Mouse (Mus musculus) hindbrain, embryonic 14.5 days (tissue): ENCODE measurements around the gene Sfi1. TPM values are rescaled to one million over a fixed set of nuclear protein-coding genes. Genes with fewer than 3 reads are reported as not detected.
A peak's percentile ranks its signal among the peaks of the same experiment; 100 is the strongest.
"Not testable (repeated sequence)": the region's sequence is repeated elsewhere in the genome, so short reads cannot be mapped to it uniquely, and the experiment has no call there.

Experiments used
- ATAC-seq: fragments of 200-750 bp; cut with Nextera tagmentation; 2 replicates; pipeline ENCODE4 v1.8.0; 2017; ENCODE audit warnings: moderate number of reproducible peaks, mild to moderate bottlenecking, moderate TSS enrichment, moderate library complexity; ENCODE audit not compliant: low FRiP score
- DNase-seq: peaks from one replicate; pipeline ENCODE4 v3.0.0-alpha.2; 2015; ENCODE audit warnings: low spot score
- H3K27ac ChIP-seq: fragments of 300-500 bp; sonication (generic); 2 replicates; pipeline ENCODE4 v1.5.1; 2014; ENCODE audit warnings: mild to moderate bottlenecking, moderate library complexity
- H3K27me3 ChIP-seq: fragments of 300-500 bp; sonication (generic); 2 replicates; pipeline ENCODE4 v1.6.1; 2014; ENCODE audit warnings: mild to moderate bottlenecking, low read length, mixed read lengths; ENCODE audit not compliant: control insufficient read depth, insufficient read depth
- H3K36me3 ChIP-seq: fragments of 300-500 bp; sonication (generic); replicated peaks from 2 replicates; pipeline ENCODE4 v1.6.1; 2014; ENCODE audit not compliant: control insufficient read depth, insufficient read depth
- H3K4me1 ChIP-seq: fragments of 300-500 bp; sonication (generic); replicated peaks from 2 replicates; pipeline ENCODE4 v1.6.1; 2014; ENCODE audit warnings: antibody characterized with exemption, low read length, mixed read lengths; ENCODE audit not compliant: control insufficient read depth, insufficient read depth
- H3K4me2 ChIP-seq: fragments of 300-500 bp; sonication (generic); replicated peaks from 2 replicates; pipeline ENCODE4 v1.6.1; 2014; ENCODE audit warnings: mild to moderate bottlenecking, moderate library complexity
- H3K4me3 ChIP-seq: fragments of 300-500 bp; sonication (generic); replicated peaks from 2 replicates; pipeline ENCODE4 v1.5.1; 2014; ENCODE audit warnings: mild to moderate bottlenecking, low read length
- H3K9ac ChIP-seq: fragments of 300-500 bp; sonication (generic); 2 replicates; pipeline ENCODE4 v1.6.1; 2014
- H3K9me3 ChIP-seq: fragments of 300-500 bp; sonication (generic); 2 replicates; pipeline ENCODE4 v1.6.1; 2016; ENCODE audit warnings: low read length; ENCODE audit not compliant: control insufficient read depth
- WGBS: fragments of 180-500 bp; shearing (Covaris S2); extraction: QIAGEN DNeasy Blood & Tissue Kit; methylation state at CpG from one replicate; pipeline ENCODE4 v1.1.7; 2014; 5-methylcytosine and 5-hydroxymethylcytosine counted together
- polyA plus RNA-seq: library from polyadenylated mRNA; unstranded; fragments of >200 nt; fragmentation: Nextera tagmentation; extraction: Ambion mirVana; gene quantifications from 2 replicates; pipeline ENCODE4 v1.2.1, GENCODE M21; 2014

Sfi1 gene
- polyA plus RNA-seq, 1 experiment from 2014 or later = 11.3 TPM

GRCm38 (mm10) chr11:3179726-3180092, 13.6 kb downstream of the Sfi1 start:
- H3K4me1 ChIP-seq, H3K9me3 ChIP-seq, ATAC-seq, H3K27ac ChIP-seq, DNase-seq, H3K36me3 ChIP-seq, H3K4me2 ChIP-seq, H3K4me3 ChIP-seq, H3K27me3 ChIP-seq, H3K9ac ChIP-seq: not testable (repeated sequence)
- WGBS = 92% methylated on average over 7 of the region's 7 CpGs

GRCm38 (mm10) chr11:3178968-3179725, 14.1 kb downstream of the Sfi1 start:
- not testable (repeated sequence) for DNase-seq, H3K4me2 ChIP-seq, H3K9ac ChIP-seq, H3K36me3 ChIP-seq, H3K27me3 ChIP-seq, H3K4me1 ChIP-seq, H3K27ac ChIP-seq, H3K4me3 ChIP-seq, ATAC-seq, H3K9me3 ChIP-seq
- 81% methylated on average over 6 of the region's 6 CpGs for WGBS

- not testable (repeated sequence) for H3K4me1 ChIP-seq, H3K27me3 ChIP-seq, H3K4me3 ChIP-seq, H3K4me2 ChIP-seq, H3K36me3 ChIP-seq, H3K9me3 ChIP-seq, H3K27ac ChIP-seq, H3K9ac ChIP-seq
- peak; percentile 58 for ATAC-seq
- WGBS = 85% methylated on average over 11 of the region's 11 CpGs
- peak; percentile 29 for DNase-seq
Measured at GRCm38 (mm10) chr11:3173425-3174318, 19.6 kb downstream of the Sfi1 start.

DNA sequence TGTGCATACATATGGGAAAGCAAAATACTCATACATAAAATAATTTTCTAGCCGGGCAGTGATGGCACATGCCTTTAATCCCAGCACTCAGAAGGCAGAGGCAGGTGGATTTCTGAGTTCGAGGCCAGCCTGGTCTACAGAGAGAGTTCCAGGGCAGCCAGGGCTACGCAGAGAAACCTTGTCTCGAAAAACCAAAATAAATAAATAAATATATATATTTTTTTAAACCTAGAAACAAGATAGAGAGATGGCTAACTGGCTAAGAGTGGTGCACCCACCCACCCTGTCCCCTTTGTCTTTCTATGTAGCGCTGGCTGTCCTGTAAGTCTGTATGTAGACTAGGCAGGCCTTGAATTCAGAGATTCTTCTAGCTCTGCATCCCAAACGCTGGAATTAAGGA, 20.7 kb downstream of the Sfi1 start:
- 39% methylated on average over 3 of the region's 6 CpGs for WGBS
- H3K9ac ChIP-seq, H3K36me3 ChIP-seq, ATAC-seq, H3K4me3 ChIP-seq, H3K9me3 ChIP-seq, H3K4me1 ChIP-seq, H3K27me3 ChIP-seq, DNase-seq, H3K27ac ChIP-seq, H3K4me2 ChIP-seq: not testable (repeated sequence)

DNA sequence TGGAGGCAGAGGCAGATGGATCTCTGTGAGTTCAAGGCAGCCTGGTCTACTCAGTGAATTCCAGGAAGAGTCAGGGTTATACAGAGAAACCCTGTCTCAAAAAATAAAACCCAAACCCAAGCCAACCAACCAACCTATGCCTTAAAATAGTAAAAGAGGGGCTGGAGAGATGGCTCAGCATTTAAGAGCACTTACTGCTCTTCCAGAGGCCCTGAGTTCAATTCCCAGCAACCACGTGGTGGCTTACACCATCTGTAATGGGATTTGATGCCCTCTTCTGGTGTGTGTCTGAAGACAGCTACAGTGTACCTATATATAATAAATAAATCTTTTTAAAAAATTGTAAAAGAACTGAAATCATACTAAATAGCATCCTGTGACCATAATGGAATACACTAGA, 21.3 kb downstream of the Sfi1 start:
- H3K4me2 ChIP-seq, H3K27ac ChIP-seq, H3K9me3 ChIP-seq, H3K27me3 ChIP-seq, ATAC-seq, H3K4me1 ChIP-seq, H3K36me3 ChIP-seq, DNase-seq, H3K9ac ChIP-seq, H3K4me3 ChIP-seq: not testable (repeated sequence)
- WGBS = 74% methylated on average over 1 of the region's 1 CpGs

DNA sequence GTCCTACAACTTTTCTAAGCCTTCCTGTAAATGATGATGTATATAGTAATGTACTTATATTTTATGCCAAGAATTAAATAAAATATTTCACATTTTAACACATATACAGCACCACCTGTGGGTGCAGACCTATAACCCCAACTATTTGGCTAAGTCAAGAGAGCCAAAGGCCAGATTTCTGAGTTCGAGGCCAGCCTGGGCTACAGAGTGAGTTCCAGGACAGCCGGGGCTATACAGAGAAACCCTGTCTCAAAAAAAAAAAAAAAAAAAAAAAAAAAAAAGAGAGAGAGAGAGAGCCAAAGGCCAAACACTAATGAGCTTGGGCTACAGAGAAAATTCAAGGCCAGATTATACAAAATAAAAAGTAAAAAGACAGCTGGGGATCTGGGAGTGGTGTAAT, 24.2 kb downstream of the Sfi1 start:
- H3K36me3 ChIP-seq = not testable (repeated sequence)
- WGBS = 71% methylated on average over 2 of the region's 2 CpGs
- peak; percentile 32 for ATAC-seq

GRCm38 (mm10) chr11:3167571-3168001, 25.7 kb downstream of the Sfi1 start:
- H3K27ac ChIP-seq, H3K4me3 ChIP-seq, H3K4me1 ChIP-seq, H3K9me3 ChIP-seq, H3K27me3 ChIP-seq, ATAC-seq, DNase-seq, H3K36me3 ChIP-seq, H3K4me2 ChIP-seq, H3K9ac ChIP-seq: not testable (repeated sequence)
- WGBS = 76% methylated on average over 4 of the region's 4 CpGs

More for the DNA sequence above, 24.2 kb downstream of the Sfi1 start:
- H3K27ac ChIP-seq, DNase-seq, H3K4me3 ChIP-seq, H3K27me3 ChIP-seq, H3K4me1 ChIP-seq, H3K9ac ChIP-seq, H3K4me2 ChIP-seq: not testable (repeated sequence)
- peaks cover 12% of the 10 kb centered on the region for H3K9me3 ChIP-seq

- not testable (repeated sequence) for H3K27ac ChIP-seq, H3K36me3 ChIP-seq, H3K4me2 ChIP-seq, H3K9ac ChIP-seq, ATAC-seq, H3K27me3 ChIP-seq, H3K4me1 ChIP-seq, H3K4me3 ChIP-seq, DNase-seq
- peaks cover 12% of the 10 kb centered on the region for H3K9me3 ChIP-seq
- WGBS = 93% methylated on average over 4 of the region's 4 CpGs
Measured at GRCm38 (mm10) chr11:3167129-3167528, 26.1 kb downstream of the Sfi1 start.

DNA sequence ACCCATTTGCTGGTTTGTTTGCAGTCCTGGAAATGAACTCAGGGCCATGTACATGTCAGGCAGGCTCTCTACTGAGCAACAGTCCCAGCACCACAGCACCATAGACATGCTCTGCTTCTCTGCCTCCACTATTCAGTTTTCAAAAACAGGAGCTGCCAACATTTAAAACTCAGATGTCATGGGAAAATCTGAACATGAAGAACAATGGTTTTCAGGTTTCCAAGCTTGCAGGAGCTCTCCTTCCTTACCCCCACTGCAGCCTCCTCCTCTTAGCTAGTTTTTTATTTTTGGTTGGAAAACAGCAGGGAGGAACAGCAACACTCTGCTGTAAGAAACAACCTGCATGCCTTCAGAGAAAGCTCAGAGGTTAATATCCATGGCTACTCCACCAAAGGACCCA, 26.9 kb downstream of the Sfi1 start:
- not testable (repeated sequence) for H3K36me3 ChIP-seq, H3K27me3 ChIP-seq

More for the DNA sequence above, 26.9 kb downstream of the Sfi1 start:
- peaks cover 12% of the 10 kb centered on the region for H3K9me3 ChIP-seq
- not testable (repeated sequence) for H3K9ac ChIP-seq, H3K4me3 ChIP-seq, H3K27ac ChIP-seq, H3K4me1 ChIP-seq, H3K4me2 ChIP-seq, ATAC-seq
- peak; percentile 29 for DNase-seq
